Mouse (Mus musculus): ENCODE measurements at regions not wholly inside any gene's neighbourhood (a gene's known extent, or its start where the extent isn't known, plus 50 kb on each side); places are given as distances from the start of the nearest gene placed in this dataset.

DNA sequence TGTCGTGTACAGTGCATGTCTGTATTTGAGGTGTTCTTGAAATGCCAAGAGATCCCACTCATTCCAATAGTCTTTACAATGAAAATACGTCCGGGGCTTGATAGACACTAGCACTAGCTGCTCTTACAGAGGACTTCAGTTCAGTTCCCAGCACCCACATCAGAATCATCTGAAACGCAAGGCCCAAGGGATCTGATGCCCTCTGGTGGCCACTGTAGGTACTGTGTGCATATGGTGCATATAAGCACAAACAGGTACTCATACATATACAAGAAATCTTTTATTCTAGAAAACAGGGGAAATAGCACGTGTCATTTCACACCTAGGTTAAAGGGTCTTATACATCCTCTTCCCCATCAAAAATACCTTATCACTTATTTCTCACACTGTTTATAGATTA, 513.5 kb downstream of the Efnb2 start:
- H3K27ac ChIP-seq (replicated peaks; ENCODE audit: low read depth, low read length) = no peak overlapping the region
- no peak overlapping the region for H3K4me3 ChIP-seq (replicated peaks; ENCODE audit: low read depth, low read length)
- peaks cover 5% of the 10 kb centered on the region; the same call in 1 of the 2 replicates for H3K9me3 ChIP-seq (ENCODE audit: control insufficient read depth, low read length)
- H3K4me1 ChIP-seq (ENCODE audit: control insufficient read depth, insufficient read depth, low read length) = no peaks in the 10 kb centered on the region
- DNase-seq = no peak
- no peak for ATAC-seq (ENCODE audit: low FRiP score, low TSS enrichment)
- 96% methylated on average over 5 of the region's 5 CpGs for WGBS
- H3K36me3 ChIP-seq (ENCODE audit: control insufficient read depth, insufficient read depth, low read length) = no peaks in the 10 kb centered on the region
- H3K9ac ChIP-seq (replicated peaks; ENCODE audit: low read length) = no peak overlapping the region
- no peaks in the 10 kb centered on the region; the same call in 1 of the 2 replicates for H3K27me3 ChIP-seq (ENCODE audit: control insufficient read depth, insufficient read depth, low read length)
- H3K4me2 ChIP-seq (ENCODE audit: low read length) = no peak overlapping the region

DNA sequence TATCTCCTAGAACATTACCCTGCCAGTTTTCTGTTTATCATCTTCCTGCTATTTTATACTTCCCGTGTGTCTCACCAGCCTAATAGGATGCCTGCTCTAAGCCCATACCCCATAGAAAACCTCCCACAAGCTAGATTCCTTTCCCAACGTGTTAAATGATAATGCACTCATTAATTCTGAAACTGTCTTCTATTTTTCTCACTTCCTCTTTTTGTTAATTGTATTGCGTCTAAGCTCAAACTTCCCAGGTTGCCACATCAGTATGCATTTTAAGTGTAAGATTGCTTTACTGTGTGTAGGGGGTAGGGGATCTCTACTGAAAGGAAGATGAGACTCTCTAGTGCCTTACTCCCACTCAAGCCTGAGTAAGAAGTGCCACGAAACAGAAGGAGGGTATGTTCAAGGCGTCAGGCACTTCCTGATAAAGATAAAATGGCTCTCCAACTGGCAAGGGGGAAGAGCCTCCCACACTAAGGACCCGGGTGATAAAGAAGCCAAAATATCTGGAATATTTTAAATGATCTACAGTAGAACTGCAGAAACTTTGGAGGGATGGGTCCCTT, 518.0 kb downstream of the Efnb2 start:
- no peak overlapping the region for H3K4me3 ChIP-seq (replicated peaks; ENCODE audit: low read depth, low read length)
- peaks cover 5% of the 10 kb centered on the region; the same call in 1 of the 2 replicates for H3K9me3 ChIP-seq (ENCODE audit: control insufficient read depth, low read length)
- no peak for ATAC-seq (ENCODE audit: low FRiP score, low TSS enrichment)
- no peaks in the 10 kb centered on the region for H3K36me3 ChIP-seq (ENCODE audit: control insufficient read depth, insufficient read depth, low read length)
- H3K4me2 ChIP-seq (ENCODE audit: low read length) = no peak overlapping the region
- H3K27me3 ChIP-seq (ENCODE audit: control insufficient read depth, insufficient read depth, low read length) = no peaks in the 10 kb centered on the region; the same call in 1 of the 2 replicates
- H3K27ac ChIP-seq (replicated peaks; ENCODE audit: low read depth, low read length) = no peak overlapping the region
- WGBS = 79% methylated on average over 6 of the region's 6 CpGs
- no peak overlapping the region for H3K9ac ChIP-seq (replicated peaks; ENCODE audit: low read length)
- H3K4me1 ChIP-seq (ENCODE audit: control insufficient read depth, insufficient read depth, low read length) = no peaks in the 10 kb centered on the region
- DNase-seq = no peak

DNA sequence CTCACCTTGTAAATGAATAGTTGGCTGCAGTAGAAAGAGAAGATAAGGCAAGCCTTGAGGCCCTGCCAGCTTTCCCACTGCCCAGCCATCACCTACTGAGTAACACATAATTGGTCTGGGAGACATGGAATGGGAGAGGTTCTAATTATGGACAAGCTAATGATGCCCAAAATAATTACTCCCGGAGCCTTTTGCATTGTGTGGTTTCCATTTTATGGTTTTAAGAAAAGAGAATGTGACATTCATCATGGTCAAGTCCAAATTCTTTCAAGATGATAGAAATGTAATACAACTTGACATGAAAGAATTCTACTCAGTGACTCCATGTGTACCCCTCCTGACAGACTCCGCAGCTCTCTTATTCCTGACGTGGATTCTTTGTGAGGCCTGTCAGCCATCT, 518.6 kb downstream of the Efnb2 start:
- Histone ChIP-seq H3K27ac (replicated peaks; ENCODE audit: low read depth, low read length) (no peak overlapping the region), H3K4me1 (ENCODE audit: control insufficient read depth, insufficient read depth, low read length) (no peaks in the 10 kb centered on the region), H3K4me3 (replicated peaks; ENCODE audit: low read depth, low read length) (no peak overlapping the region), H3K4me2 (ENCODE audit: low read length) (no peak overlapping the region), H3K9ac (replicated peaks; ENCODE audit: low read length) (no peak overlapping the region), H3K9me3 (ENCODE audit: control insufficient read depth, low read length) (peaks cover 2% of the 10 kb centered on the region; the same call in 1 of the 2 replicates), H3K36me3 (ENCODE audit: control insufficient read depth, insufficient read depth, low read length) (no peaks in the 10 kb centered on the region), H3K27me3 (ENCODE audit: control insufficient read depth, insufficient read depth, low read length) (no peaks in the 10 kb centered on the region; the same call in 1 of the 2 replicates)
- WGBS = 82% methylated on average over 3 of the region's 3 CpGs
- DNase-seq (no peak), ATAC-seq (ENCODE audit: low FRiP score, low TSS enrichment) (no peak)

DNA sequence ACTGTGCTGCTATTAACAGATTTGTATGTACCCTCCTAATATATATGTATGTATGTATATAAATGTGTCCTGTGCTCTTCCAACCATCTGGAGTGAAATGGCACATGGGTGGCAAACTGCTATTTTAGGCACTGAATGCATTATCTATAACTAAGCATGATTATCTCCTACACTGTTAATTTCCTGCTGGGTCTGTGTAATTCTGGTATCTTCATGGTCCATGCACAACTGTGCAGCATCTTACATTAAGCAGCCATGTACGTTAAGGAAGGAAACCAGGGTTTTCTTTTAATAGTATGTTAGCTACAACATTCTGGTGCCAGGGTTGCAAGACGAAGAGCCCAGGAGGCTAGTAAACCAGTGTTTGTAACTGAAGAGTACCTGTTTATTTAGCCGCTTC, 521.3 kb downstream of the Efnb2 start:
- H3K9me3 ChIP-seq (ENCODE audit: control insufficient read depth, low read length) = no peaks in the 10 kb centered on the region
- no peak overlapping the region for H3K9ac ChIP-seq (replicated peaks; ENCODE audit: low read length)
- WGBS = 90% methylated on average over 3 of the region's 3 CpGs
- no peaks in the 10 kb centered on the region for H3K36me3 ChIP-seq (ENCODE audit: control insufficient read depth, insufficient read depth, low read length)
- no peak overlapping the region for H3K4me3 ChIP-seq (replicated peaks; ENCODE audit: low read depth, low read length)
- no peaks in the 10 kb centered on the region for H3K27me3 ChIP-seq (ENCODE audit: control insufficient read depth, insufficient read depth, low read length)
- H3K27ac ChIP-seq (replicated peaks; ENCODE audit: low read depth, low read length) = no peak overlapping the region
- ATAC-seq (ENCODE audit: low FRiP score, low TSS enrichment) (no peak), DNase-seq (no peak)
- no peaks in the 10 kb centered on the region for H3K4me1 ChIP-seq (ENCODE audit: control insufficient read depth, insufficient read depth, low read length)
- no peak overlapping the region for H3K4me2 ChIP-seq (ENCODE audit: low read length)

DNA sequence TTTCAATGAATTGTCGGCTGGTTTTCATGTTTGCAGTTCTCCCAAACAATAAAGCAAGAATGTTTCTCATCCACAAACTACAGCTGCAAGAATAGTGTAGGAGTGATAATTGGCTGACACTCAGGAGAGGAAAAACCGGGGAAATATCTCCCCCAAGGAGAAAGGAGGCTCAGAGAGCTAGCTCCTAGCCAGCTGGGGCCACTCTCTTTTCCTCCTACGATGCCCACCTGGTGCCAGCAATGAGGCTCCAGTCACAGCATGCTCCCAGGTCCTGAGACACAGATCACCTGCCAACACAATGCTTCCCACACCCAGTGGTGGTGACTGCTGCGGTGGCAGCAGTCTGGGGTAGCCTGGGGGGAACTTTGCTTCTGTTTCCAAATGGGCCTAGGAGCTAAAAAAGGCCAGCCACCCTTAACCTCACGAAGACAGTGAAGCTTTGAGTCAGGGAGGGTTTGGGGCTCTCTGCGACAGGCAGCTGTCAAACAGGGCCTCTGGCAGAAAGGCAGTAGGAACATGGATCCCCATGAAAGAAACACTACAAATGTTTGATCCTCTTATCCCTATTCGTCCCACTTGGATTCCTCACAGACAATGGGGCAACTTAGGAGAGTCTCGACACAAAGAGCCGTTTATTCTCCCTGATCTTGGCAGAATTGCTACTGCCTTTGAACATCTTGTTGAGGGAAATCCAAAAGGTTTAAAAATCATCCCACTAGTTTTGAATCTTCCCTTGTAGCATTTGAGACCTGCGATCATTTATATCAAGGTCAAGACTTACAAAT, 527.8 kb downstream of the Efnb2 start:
- DNase-seq (peak; percentile 44), ATAC-seq (ENCODE audit: low FRiP score, low TSS enrichment) (no peak)
- H3K4me3 ChIP-seq (replicated peaks; ENCODE audit: low read depth, low read length) = no peak overlapping the region

DNA sequence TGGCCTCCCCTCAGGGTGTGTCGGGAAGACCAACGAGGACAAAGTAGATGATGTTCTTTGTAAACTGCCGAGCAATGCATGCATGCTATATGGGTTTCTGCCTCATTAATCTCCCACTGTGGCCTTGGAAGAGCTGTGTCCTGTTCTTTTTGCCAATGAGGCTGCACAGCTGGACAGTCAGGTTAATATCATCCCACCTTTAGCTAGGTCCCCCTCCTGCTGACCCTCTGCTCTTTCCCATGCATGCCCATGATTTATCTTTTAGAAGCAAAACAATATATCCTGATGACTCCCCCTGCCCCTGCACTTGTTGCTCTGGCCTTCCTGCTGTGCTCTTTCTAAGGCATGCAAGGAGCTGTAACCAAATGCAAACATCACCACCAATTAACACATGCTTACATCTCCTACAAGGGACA, 529.1 kb downstream of the Efnb2 start:
- H3K9ac ChIP-seq (replicated peaks; ENCODE audit: low read length) = no peak overlapping the region
- H3K9me3 ChIP-seq (ENCODE audit: control insufficient read depth, low read length) = no peaks in the 10 kb centered on the region
- WGBS = 8% methylated on average over 3 of the region's 3 CpGs
- H3K27ac ChIP-seq (replicated peaks; ENCODE audit: low read depth, low read length) = no peak overlapping the region
- ATAC-seq (ENCODE audit: low FRiP score, low TSS enrichment) = no peak
- no peak overlapping the region for H3K4me2 ChIP-seq (ENCODE audit: low read length)
- DNase-seq = no peak
- H3K4me3 ChIP-seq (replicated peaks; ENCODE audit: low read depth, low read length) = no peak overlapping the region
- H3K4me1 ChIP-seq (ENCODE audit: control insufficient read depth, insufficient read depth, low read length) = 0 out of 2 replicates have a peak, but pooled peaks cover 6% of the 10 kb centered on the region
- H3K27me3 ChIP-seq (ENCODE audit: control insufficient read depth, insufficient read depth, low read length) = peaks cover 3% of the 10 kb centered on the region
- H3K36me3 ChIP-seq (ENCODE audit: control insufficient read depth, insufficient read depth, low read length) = no peaks in the 10 kb centered on the region

More for the DNA sequence above, 527.8 kb downstream of the Efnb2 start:
- no peaks in the 10 kb centered on the region for H3K9me3 ChIP-seq (ENCODE audit: control insufficient read depth, low read length)
- H3K9ac ChIP-seq (replicated peaks; ENCODE audit: low read length) = 0 out of 2 replicates have a peak overlapping the region, but pooled peaks have one; percentile 9
- no peak overlapping the region for H3K4me2 ChIP-seq (ENCODE audit: low read length)
- 9% methylated on average over 10 of the region's 10 CpGs for WGBS
- no peaks in the 10 kb centered on the region for H3K36me3 ChIP-seq (ENCODE audit: control insufficient read depth, insufficient read depth, low read length)
- H3K27ac ChIP-seq (replicated peaks; ENCODE audit: low read depth, low read length) = no peak overlapping the region
- H3K27me3 ChIP-seq (ENCODE audit: control insufficient read depth, insufficient read depth, low read length) = peaks cover 3% of the 10 kb centered on the region
- H3K4me1 ChIP-seq (ENCODE audit: control insufficient read depth, insufficient read depth, low read length) = 0 out of 2 replicates have a peak, but pooled peaks cover 6% of the 10 kb centered on the region

DNA sequence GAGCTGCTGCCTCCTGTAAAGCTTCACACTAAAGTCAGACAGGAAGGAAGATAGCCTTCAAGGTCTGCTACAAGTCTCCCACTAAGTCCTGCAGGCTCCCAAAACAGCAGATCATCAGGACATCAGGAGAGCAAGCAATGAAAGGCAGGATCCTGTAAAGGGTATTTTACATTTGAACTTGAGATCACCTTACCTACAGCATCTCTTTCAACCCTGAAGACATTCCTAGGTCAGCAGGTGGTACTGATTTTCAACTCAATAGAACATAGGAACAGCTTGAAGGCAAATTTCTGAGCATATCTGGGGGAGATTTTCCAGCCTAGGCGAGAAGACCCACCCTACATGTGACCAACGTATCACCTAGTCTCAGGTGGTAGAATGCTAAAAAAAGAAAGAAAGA, 530.2 kb downstream of the Efnb2 start:
- Histone ChIP-seq H3K4me2 (ENCODE audit: low read length) (no peak overlapping the region), H3K27me3 (ENCODE audit: control insufficient read depth, insufficient read depth, low read length) (peaks cover 3% of the 10 kb centered on the region), H3K36me3 (ENCODE audit: control insufficient read depth, insufficient read depth, low read length) (no peaks in the 10 kb centered on the region), H3K4me1 (ENCODE audit: control insufficient read depth, insufficient read depth, low read length) (0 out of 2 replicates have a peak, but pooled peaks cover 6% of the 10 kb centered on the region), H3K9ac (replicated peaks; ENCODE audit: low read length) (no peak overlapping the region), H3K4me3 (replicated peaks; ENCODE audit: low read depth, low read length) (no peak overlapping the region), H3K9me3 (ENCODE audit: control insufficient read depth, low read length) (no peaks in the 10 kb centered on the region), H3K27ac (replicated peaks; ENCODE audit: low read depth, low read length) (no peak overlapping the region)
- ATAC-seq (ENCODE audit: low FRiP score, low TSS enrichment) (no peak), DNase-seq (no peak)
- 46% methylated on average over 2 of the region's 2 CpGs for WGBS

DNA sequence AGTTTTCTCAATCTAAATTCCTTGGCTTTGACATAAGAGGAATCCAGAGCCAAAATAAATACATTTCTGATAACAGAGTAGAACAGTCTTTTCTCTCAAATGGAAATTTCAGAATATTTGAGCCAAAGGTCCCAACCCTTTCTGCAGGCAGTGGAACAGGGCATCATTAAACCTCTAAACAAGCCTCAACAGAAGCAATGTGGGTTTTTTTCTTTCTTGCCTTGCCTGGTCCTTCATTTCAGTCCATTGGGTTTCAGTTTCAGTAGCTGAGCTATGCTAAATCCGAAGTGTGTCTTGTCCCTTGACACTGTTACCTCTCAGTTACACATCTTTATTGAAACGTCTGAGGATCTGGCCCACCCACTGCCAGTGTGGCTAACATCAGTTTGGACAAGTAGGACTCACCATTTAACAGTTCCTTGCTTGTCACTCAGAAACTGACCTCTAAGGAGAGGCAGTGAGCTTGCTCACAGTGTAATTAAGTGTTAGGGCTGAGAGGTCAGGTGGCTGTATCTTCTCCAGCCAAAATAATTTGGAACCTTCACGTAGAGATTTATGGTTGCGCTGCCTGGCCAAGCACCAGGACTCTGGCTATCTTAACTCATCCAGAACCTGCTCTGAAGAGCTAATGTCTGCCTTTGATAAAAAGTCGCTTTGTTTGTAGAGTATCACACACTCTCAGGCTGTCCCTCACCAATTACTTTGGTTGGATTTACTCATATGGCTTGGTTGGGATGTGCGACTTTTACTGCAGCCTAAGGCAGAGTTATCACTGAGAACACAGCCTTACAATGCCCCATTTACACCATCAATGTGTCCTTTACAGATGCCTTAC, 545.2 kb downstream of the Efnb2 start:
- no peak overlapping the region for H3K27ac ChIP-seq (replicated peaks; ENCODE audit: low read depth, low read length)
- no peaks in the 10 kb centered on the region for H3K4me1 ChIP-seq (ENCODE audit: control insufficient read depth, insufficient read depth, low read length)
- 75% methylated on average over 6 of the region's 6 CpGs for WGBS
- no peak for DNase-seq
- no peak overlapping the region for H3K4me2 ChIP-seq (ENCODE audit: low read length)
- no peaks in the 10 kb centered on the region for H3K9me3 ChIP-seq (ENCODE audit: control insufficient read depth, low read length)
- H3K36me3 ChIP-seq (ENCODE audit: control insufficient read depth, insufficient read depth, low read length) = no peaks in the 10 kb centered on the region
- H3K27me3 ChIP-seq (ENCODE audit: control insufficient read depth, insufficient read depth, low read length) = no peaks in the 10 kb centered on the region
- H3K9ac ChIP-seq (replicated peaks; ENCODE audit: low read length) = no peak overlapping the region
- ATAC-seq (ENCODE audit: low FRiP score, low TSS enrichment) = no peak
- H3K4me3 ChIP-seq (replicated peaks; ENCODE audit: low read depth, low read length) = no peak overlapping the region
